Mouse (Mus musculus): ENCODE results near the gene Dtx2.
"Not testable (repeated sequence)": the region's sequence is repeated elsewhere in the genome, so short reads cannot be mapped to it uniquely, and the experiment has no call there.

The Dtx2 gene

DNA sequence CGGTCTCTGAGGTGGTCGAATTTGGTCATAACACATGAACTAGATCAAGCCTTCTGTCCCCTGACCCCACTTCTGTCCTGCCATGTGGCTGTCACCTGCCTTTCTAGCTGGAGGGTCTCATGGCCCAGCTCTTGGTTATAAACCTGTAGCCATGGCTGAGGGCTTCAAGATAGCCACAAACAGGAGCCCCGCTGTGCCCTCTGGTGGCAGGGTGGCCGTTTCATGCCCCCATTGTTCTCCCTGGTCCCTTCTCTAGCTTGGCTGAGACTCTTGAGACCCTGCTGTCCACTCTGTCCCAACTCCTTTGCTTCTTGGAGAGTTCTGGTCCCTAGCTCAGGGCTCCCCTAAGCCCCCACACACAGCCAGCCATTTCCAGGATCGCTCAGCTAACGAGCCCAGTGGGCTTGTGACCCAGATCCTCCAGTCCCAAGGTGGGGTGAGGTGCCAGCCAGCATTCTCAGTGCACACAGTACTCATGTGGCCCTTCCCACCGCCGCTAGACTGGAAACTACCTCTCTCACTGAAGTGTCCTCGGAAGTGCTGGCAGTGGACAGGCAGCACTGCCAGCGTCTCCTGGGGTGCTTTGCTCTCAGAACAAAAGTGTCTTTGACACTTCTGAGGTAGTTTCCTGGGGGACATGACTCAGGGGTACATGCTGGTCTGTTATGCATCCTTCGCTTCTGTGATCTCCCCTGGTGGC lies 33.2 kb downstream of the Dtx2 start:
- no peak for DNase-seq (ENCODE audit: low spot score)

DNA sequence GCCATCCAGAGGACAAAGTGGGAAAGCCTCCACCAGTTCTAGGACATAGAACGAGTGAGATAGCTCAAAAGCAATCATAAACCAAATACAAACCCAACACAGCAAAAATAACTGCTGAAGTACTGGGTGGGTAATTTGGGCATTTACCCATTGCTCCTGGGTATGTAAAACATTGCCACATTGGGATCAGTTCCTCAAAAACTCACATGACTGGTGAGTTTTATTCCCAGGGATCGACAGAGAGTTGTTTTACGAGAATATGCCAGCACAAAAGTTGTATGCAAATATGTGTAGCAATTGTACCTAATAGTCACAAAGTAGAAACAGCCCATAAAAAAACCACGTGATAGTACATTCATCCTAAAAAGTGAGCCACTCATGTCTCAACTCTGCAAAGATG lies 40.3 kb downstream of the Dtx2 start:
- DNase-seq (ENCODE audit: low spot score) = no peak

DNA sequence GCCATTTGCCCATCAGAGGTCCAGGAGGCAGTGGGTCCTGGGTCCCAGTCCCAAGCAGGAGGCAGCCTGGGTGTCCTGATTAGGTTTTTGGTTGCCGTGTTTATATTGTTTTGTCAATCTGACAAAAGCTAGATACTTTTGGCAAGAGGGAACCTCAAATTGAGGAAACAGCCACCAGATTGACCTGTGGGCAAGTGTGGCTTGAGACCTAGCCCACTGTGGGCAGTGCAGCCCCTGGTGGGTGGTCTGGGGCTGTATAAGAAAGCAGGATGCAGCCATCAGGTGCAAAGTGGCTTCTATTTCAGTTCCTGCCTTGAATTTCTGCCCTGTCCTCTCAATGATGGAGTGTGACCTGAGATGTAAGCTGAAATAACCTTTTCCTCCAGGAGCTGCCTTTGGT lies 40.7 kb downstream of the Dtx2 start:
- DNase-seq (ENCODE audit: low spot score) = no peak

DNA sequence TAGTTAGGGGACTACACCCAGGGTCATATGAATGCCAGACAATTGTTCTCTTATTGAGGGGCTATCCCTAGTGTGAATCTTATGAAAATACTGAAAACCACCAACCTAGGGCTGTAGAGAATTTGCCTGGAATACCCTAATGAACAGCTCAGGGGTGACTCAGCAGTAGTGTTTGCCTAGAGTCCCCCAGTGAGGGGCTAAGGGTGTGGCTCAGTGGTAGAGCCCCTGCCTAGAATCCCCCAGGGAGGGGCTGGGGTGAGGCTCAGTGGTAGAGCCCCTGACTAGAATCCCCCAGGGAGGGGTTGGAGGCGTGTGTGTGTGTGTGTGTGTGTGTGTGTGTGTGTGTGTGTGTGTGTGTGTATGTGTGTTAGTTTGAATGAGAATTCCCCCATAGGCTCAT lies 42.1 kb downstream of the Dtx2 start:
- no peak for DNase-seq (ENCODE audit: low spot score)

DNA sequence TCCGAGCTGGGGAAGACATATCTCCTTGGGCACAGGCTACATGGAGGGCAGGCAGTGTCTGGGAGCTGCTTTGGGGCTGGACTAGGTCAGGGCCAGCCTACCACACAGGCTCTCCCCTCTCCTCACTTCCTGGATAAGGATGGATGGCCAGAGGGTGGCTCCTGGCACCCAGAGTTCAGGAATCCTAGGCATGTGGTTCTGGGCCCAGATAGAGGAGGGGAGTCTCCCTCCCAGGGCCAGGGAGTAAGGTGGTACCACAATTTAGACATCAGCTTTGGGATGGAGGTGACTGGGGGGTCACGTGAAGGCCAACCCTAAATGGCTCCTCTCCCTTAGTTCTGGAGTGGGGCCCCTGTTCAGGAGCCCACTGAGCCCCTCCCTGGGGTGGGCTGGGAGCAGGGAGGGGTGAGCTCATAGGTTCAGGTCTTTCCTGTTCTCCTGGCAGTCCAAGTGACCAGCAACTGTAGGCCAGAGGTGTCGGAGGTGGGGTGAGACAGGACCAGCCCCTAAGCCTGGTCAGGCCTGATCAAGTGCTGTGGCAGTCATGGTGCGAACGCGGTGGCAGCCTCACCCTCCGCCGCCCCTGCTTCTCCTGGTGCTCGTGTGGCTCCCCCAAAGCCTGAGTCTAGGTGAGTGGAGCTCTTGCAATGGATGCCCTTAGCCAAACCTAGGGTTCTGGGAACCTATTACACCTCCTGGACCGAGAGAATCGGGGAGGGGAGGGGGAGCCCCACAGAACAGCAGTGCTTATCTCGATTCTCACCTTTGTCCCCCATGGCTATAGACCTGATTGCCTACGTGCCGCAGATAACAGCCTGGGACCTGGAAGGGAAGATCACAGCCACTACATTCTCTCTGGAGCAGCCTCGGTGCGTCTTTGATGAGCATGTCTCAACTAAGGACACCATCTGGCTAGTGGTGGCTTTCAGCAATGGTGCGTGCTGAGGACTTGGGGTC lies 43.9 kb downstream of the Dtx2 start, which contains the start of gene Upk3b:
Upk3b (plus strand) TSS at position 239 of the 957 bp plus-strand sequence.
- DNase-seq (ENCODE audit: low spot score) = no peak

DNA sequence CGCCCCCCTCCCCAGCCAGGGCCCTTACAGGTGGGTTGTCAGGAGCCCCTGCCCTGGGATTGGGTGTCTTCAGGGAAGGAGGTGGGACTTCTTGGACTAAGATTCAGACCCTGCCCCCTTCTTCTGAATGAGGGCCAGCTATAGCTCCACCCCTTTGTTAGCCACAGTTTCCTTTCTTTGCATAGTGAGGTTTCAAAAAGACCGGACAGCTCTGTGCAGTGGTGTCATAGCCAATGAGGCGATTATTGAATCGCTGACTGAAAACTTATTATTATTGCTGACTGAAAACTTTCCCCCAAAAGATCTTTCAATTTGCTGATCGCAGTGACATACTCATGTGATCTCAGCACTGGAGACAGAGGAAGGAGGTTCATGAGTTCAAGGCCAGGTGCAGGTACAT lies 45.6 kb downstream of the Dtx2 start:
- DNase-seq (ENCODE audit: low spot score) = peak; percentile 38

DNA sequence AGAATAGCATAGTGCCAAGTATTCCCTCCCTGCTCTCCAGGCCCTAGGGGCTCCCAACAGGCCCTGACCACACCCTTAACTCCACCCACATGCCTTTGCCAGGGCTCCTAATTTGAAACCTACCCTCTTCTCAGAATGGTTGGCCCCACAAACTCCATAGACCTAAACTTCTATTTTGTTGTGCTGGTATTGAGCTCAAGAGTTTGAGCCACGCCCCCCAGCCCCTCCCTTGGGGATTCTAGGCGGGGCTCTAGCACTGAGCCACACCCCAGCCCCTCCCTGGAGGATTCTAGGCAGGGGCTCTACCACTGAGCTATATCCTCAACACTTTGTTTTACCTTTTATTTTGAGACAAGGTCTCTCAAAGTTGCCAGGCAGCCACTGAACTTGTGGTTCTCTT lies 46.7 kb downstream of the Dtx2 start:
- no peak for DNase-seq (ENCODE audit: low spot score)

DNA sequence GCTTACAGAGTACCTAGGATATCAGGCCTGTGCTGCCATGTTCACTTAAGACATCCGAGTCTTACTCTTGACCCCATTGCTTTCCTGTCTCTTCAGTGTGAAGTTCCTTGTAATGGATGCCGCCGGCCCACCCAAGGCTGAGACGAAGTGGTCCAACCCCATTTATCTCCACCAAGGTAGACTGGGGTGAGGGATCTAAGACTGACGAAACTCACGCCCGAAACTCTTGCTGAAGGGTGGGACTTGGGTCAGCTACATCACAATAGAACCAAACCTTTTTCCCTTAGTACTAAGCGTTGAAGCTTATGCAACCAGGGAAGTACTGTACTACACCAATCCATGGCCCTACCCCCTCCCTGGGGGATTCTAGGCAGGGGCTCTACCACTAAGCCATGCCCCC lies 47.1 kb downstream of the Dtx2 start:
- DNase-seq (ENCODE audit: low spot score) = no peak

DNA sequence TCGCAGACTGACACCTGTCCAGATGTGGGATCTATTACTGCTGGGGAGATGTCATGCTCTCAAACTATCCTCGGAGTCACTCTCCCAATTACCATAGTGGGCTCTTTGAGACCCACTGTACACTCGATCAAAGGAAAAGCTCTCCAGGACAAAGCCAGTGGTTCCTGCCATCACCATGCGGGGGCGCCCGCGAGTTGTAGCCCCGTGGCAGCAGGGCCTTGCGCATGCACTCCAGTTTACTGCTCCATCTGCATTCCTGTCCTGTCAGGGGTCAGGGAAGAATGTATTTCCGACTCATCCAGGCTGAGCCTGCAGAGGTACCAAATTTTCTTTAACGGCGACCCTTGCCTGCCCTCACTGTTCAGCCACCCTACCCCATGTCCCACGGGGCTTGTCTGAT lies 50.3 kb downstream of the Dtx2 start:
- no peak for DNase-seq (ENCODE audit: low spot score)

DNA sequence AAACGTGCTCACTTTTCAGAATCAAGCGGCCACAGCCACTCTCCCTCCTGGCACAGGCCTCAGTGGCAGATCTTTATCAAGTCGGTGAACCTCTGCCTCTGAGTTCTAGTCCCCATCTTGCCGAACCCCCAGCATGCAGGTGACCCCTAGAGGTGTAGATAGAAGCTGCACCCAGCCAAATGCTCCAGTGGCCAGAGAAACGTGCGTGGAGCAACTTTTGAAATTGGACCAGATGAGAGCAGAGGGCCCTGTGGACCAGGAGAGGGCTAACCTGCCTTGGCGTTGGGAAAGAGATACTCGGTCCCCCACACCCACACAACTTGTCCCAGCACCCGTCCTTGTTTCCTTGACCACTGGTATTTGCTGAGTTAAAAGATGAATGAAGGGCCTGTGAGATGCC lies 50.8 kb downstream of the Dtx2 start:
- peak; percentile 37 for DNase-seq (ENCODE audit: low spot score)

DNA sequence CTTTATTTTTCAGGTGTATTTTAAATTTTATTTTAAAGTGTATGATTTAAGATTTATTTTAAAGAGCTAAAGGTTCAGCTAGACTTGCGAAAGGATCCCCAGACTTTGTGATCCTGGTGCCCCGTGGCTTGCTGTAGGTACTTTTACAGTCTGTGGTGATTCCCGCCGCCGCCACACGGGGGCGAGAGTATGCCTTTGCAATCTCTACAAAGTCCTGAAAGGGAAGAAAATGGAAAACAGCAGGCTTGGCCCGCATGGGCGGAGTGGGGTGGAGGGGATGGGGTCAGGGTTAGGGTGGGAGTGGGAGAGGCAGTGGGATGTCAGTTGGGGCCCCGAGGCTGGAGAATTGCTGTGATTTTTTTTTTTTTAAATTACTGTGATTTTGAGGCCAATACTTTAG lies 51.4 kb downstream of the Dtx2 start:
- peak; percentile 92 for DNase-seq (ENCODE audit: low spot score)

DNA sequence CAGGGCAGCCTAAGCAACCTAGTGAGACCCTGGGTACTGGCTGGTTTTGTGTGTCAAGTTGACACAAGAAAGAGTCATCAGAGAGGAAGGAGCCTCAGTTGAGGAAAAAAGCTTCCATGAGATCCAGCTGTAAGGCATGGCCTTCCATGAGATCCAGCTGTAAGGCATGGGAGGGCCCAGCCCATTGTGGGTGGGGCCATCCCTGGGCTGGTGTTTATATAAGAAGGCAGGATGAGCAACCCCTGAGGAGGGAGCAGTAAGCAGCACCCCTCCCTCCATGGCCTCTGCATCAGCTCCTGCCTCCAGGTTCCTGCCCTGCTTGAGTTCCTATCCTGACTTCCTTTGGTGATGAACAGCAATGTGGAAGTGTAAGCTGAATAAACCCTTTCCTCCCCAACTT lies 53.9 kb downstream of the Dtx2 start:
- not testable (repeated sequence) for DNase-seq (ENCODE audit: low spot score)

DNA sequence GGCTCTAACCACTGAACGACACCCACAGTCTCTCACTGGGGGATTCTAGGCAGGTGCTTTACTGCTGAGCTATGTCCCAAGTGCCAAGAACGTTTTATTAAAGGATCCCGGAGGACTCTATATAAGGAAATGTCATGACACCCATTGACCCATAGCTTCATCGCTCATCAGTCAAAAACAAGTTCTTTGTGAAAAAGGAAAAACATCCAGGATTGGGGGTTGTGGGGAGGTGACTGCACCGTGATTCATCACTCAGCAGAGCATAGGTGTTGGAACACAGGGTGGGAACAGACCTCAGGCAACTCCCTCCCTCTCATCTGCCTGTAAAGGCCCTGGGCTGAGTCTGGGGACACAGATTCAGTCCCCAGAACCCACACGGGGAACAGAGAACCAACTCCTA lies 55.3 kb downstream of the Dtx2 start:
- no peak for DNase-seq (ENCODE audit: low spot score)

DNA sequence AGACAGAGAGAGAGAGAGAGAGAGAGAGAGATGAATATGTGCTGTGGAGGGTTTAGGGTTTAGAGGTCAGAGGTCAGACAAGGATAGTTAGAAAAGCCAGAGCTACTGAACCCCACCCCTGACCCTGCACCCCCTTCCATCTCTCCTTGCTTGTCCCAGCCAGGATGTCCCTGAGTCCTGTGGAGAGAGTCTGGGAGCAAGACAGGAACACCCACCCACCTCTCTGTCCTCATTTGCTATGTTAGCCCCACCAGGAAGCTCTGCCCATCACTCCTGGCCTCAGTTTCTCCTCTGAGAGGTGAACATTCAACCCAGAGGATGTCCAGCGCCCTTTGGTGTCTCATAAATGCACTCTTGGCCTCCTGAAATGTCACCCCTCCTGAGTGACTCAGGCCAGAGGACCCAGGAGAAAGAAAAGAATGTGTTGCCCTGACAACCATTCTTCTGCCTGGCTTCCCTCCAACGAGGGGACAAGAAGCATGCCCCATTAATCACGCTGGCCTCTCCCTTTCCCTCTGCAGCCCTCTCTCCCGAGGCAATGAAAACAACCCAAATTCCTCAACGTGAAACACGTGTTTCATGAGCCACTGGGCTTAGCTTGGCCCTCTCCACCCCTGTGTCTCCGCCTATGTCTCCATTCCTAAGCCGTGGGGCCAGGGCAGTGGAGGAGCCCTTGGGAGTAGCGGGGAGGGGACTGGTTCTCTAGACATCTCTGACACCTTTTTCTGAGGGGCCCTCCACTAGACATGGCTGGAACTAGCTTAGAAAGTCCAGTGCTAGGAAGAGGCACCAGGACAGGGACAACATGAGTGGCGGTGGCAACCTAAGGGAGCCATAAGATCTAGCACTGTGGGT lies 56.9 kb downstream of the Dtx2 start:
- peak; percentile 95 for DNase-seq (ENCODE audit: low spot score)

DNA sequence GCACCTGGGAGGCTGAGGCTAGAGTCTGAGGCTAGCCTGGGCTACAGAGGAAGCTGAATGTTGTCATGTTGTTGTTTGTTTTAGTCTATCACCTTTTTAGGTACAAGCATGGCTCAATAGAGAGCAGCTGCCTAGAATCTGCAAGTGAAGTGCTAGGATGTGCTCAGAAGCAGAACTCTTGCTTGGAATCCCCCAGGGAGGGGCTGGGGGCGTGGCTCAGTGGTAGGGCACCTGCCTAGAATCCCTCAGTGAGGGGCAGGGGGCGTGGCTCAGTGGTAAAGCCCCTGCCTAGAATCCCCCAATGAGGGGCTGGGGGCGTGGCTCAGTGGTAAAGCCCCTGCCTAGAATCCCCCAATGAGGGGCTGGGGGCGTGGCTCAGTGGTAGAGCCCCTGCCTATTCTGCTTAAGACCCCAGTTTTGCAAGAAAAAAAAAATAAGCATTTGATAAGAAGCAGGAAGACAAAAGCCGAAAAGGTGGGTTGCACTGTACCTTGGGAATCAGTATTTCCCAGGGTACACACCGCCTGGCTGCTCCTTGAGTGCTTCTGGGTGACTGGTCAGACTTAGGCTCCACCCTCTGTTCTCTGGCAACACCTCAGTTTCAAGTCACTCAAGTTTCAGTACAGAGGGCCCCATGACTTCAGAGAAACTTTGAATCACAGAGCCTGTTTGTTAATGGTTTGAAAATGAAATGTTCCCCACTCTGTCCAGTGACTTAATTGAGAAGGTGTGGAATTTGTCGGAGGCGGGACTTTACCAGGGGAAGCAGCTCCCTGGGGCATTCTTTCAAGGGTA lies 58.5 kb downstream of the Dtx2 start:
- DNase-seq (ENCODE audit: low spot score) = no peak

DNA sequence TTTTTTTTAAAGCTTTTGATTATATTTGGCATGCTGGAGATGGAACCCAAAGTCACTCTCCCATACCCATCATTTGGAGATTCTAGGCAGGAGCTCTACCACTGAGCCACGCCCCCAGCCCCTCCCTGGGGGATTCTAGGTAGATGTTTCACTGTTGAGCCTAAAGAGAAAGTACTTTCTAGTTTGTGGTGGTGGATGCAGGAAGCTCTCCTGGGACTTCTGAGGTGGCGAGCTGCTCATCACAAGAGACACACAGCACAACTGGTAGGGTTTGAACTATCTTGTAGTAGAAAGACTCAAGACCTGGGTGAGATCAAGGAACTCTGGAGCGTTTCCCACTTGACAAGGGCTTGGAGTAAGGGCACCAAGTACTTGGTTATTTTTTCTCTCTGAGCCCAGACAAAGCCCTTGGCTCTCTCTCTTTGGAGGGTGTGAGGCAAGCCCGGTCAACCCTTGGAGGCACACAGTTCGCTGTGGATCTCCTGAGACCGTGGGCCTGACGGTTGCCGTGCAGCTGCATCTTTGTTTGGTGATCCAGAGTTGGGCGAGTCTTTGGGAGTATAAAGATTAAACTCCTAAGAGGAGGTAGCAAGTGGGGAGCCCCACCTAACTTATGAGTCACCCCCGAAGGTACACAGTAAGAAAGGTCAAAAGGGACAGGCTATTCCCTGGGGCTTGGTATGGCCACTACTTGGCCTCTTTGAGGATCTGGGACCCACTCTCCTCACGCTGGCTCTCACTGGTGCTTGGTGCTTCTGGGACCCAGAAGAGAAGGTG lies 59.9 kb downstream of the Dtx2 start, which contains the start of gene Upk3bl:
Upk3bl (plus strand) TSS at position 192 of the 777 bp plus-strand sequence.
- no peak for DNase-seq (ENCODE audit: low spot score)

DNA sequence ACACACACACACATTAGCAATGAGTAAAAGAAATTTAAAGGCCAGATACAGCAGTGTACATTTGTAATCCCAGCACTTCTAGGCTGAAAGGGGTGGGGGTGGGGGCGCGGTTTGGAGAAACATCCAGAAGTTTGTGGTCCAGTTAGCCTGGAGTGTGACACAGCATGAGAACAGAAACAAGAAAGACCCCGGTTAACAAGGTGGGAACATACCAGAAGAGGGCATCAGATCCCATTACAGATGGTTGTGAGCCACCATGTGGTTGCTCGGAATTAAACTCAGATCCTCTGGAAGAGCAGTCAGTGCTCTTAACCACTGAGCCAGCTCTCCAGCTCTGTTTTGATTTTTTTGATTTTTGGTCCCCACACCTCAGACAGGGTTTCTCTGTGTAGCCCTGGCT lies 61.5 kb downstream of the Dtx2 start:
- no peak for DNase-seq (ENCODE audit: low spot score)

DNA sequence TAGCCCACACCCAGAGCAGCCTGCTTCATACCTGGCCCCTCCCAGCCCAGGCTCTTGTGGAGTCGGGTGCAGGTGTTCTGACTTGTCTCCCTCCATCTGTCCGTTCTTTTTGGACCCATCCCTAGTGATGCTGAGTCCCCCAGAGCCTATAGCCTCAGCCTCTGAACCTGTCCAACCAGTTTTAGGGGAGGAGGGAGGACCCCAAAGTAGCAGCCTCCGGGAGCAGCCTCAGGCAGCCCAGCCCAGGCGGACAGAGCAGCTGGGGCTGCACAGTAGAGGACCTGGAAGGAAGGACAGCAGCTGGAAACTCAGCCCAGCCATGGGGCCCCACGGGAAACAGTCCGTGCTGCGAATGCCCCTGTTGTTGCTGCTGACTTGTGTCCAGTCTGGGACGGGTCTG lies 62.5 kb downstream of the Dtx2 start:
- no peak for DNase-seq (ENCODE audit: low spot score)

DNA sequence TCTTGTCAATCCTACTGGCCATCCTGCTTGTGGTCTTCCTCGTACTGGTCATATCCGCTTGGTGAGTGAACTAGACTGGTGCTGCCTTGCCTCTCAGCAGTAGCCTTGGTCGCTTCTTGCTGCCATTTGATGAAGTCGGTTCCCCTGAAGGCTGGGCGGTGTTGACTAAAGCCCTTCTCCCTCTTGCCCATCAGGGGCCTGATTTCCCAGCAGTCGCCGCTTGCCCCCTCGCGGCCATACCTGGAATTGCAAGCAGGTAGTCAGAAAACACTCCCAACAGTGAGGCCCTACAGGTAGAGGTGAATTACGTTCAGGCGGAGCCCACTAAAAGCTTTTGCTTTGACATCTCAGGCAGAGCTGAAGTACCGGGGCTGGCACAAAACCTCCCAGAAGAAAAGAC lies 67.0 kb downstream of the Dtx2 start:
- DNase-seq (ENCODE audit: low spot score) = peak; percentile 87

DNA sequence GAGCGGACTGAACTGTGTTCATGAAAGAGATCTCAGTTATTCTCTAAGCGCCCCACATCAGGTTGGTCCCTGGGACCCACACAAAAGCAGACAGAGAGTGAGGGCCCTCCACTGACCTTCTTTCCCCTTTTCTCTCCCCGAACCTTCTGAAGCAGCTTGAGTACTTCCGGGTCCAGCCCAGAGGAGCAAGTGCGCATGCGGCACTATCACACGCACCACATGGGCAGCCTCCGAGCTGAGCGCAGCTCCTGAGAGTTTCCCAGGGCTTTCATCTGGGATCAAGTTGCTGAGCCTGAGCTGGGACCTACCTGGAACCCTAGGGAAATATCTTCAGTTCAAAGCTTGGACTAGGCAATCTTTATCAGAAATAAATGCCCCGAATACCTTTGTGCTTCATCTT lies 69.3 kb downstream of the Dtx2 start:
- no peak for DNase-seq (ENCODE audit: low spot score)

Data from embryo, embryonic 10 days (tissue).